Mouse (Mus musculus): ENCODE results near the gene Zan. TPM values are rescaled to one million over a fixed set of nuclear protein-coding genes. Genes with fewer than 3 reads are reported as not detected.

The Zan gene
- total RNA-seq (2012; rRNA removed): 0.10 TPM in 1 of 2 replicates, not detected in the other
- under 1 TPM in 1 of 2 experiments, not detected in 1; 0.15 TPM for polyA plus RNA-seq (2012; ENCODE audit: insufficient read depth in 1 of 2, insufficient read length in 2 of 2, low read depth in 1 of 2, low replicate concordance in 2 of 2, missing spikeins in 1 of 2)

GRCm38 (mm10) chr5:137476964-137477363 is at the start of gene Zan:
Zan (minus strand) TSS chr5:137477064.
- H3K4me3 ChIP-seq (ENCODE audit: control insufficient read depth in 1 of 2, insufficient read depth in 1 of 2, low read depth in 2 of 2, low read length in 2 of 2): no peak within 1 kb of the TSS
- H3K27me3 ChIP-seq (ENCODE audit: control insufficient read depth in 1 of 2, insufficient read depth in 2 of 2, low read length in 2 of 2): peaks cover 2 to 7% of the 10 kb centered on the region in 2 experiments; a peak in 3 of 4 replicates
- H3K9me3 ChIP-seq (replicated peaks; ENCODE audit: insufficient read depth, low read length): no peaks in the 10 kb centered on the region
- H3K79me2 ChIP-seq (ENCODE audit: control insufficient read depth, insufficient read depth, low read length, poor library complexity): no peaks in the 10 kb centered on the region
- peaks cover 0 to 3% of the 10 kb centered on the region in 2 experiments; a peak in 2 of 4 replicates for H3K36me3 ChIP-seq (ENCODE audit: control insufficient read depth in 1 of 2, insufficient read depth in 2 of 2, low read length in 2 of 2)
- no peak for DNase-seq (ENCODE audit: low read depth, low spot score)
- H3K9ac ChIP-seq (ENCODE audit: control insufficient read depth, low read depth, low read length, poor library complexity, severe bottlenecking): no peak within 1 kb of the TSS
- TF ChIP-seq ZMIZ1 (IDR thresholded peaks at IDR 0.05; ENCODE audit: low read depth, low read length) (no peak), POLR2AphosphoS2 (IDR thresholded peaks at IDR 0.05; ENCODE audit: low read length) (no peak), TBP (IDR thresholded peaks at IDR 0.05; ENCODE audit: low read depth, low read length) (no peak), MAFK (IDR thresholded peaks at IDR 0.05; ENCODE audit: borderline replicate concordance, low read depth, low read length) (no peak), MYC (IDR thresholded peaks at IDR 0.05; ENCODE audit: low read depth, low read length) (no peak), BHLHE40 (IDR thresholded peaks at IDR 0.05; ENCODE audit: borderline replicate concordance, low read depth, low read length) (no peak), NRF1 (IDR thresholded peaks at IDR 0.05; ENCODE audit: insufficient read depth, low read depth, low read length, poor library complexity, severe bottlenecking) (no peak), ELF1 (IDR thresholded peaks at IDR 0.05; ENCODE audit: low read depth, low read length) (no peak), USF1 (IDR thresholded peaks at IDR 0.05; ENCODE audit: low read depth, low read length) (no peak), KAT2A (conservative IDR thresholded peaks at IDR 0.05; ENCODE audit: low read depth, low read length) (no peak)
- no peak within 1 kb of the TSS for H3K27ac ChIP-seq (ENCODE audit: control insufficient read depth, low read depth, low read length)
- peaks cover 0 to 2% of the 10 kb centered on the region in 2 experiments; a peak in 2 of 4 replicates for H3K4me1 ChIP-seq (ENCODE audit: control insufficient read depth in 1 of 2, insufficient read depth in 2 of 2, low read length in 2 of 2)

GRCm38 (mm10) chr5:137526192-137526936 is 49.5 kb upstream of the Zan start:
- no peaks in the 10 kb centered on the region for H3K27me3 ChIP-seq (ENCODE audit: control insufficient read depth in 1 of 2, insufficient read depth in 2 of 2, low read length in 2 of 2)
- H3K27ac ChIP-seq (ENCODE audit: control insufficient read depth, low read depth, low read length): no peak overlapping the region
- DNase-seq (ENCODE audit: low read depth, low spot score): no peak
- no peak overlapping the region for H3K4me3 ChIP-seq (ENCODE audit: control insufficient read depth in 1 of 2, insufficient read depth in 1 of 2, low read depth in 2 of 2, low read length in 2 of 2)
- TF ChIP-seq TAL1 (IDR thresholded peaks at IDR 0.05; ENCODE audit: low read length) (no peak), MYC (IDR thresholded peaks at IDR 0.05; ENCODE audit: low read depth, low read length) (no peak), POLR2A (IDR thresholded peaks at IDR 0.05; ENCODE audit: control insufficient read depth in 1 of 2, insufficient read depth in 1 of 2, low read depth in 1 of 2, low read length in 2 of 2, poor library complexity in 1 of 2) (no peak; a peak in 1 of 4 replicates), CHD1 (IDR thresholded peaks at IDR 0.05; ENCODE audit: low read depth, low read length) (no peak)
- peaks cover 3 to 6% of the 10 kb centered on the region in 2 experiments for H3K36me3 ChIP-seq (ENCODE audit: control insufficient read depth in 1 of 2, insufficient read depth in 2 of 2, low read length in 2 of 2)
- H3K4me1 ChIP-seq (ENCODE audit: control insufficient read depth in 1 of 2, insufficient read depth in 2 of 2, low read length in 2 of 2): no peaks in the 10 kb centered on the region
- H3K9me3 ChIP-seq (replicated peaks; ENCODE audit: insufficient read depth, low read length): no peaks in the 10 kb centered on the region
- no peak overlapping the region for H3K9ac ChIP-seq (ENCODE audit: control insufficient read depth, low read depth, low read length, poor library complexity, severe bottlenecking)
- H3K79me2 ChIP-seq (ENCODE audit: control insufficient read depth, insufficient read depth, low read length, poor library complexity): peaks cover 12% of the 10 kb centered on the region
